Mouse (Mus musculus) macrophage (primary cell): ENCODE results near the gene Hoxa5. TPM values are rescaled to one million over a fixed set of nuclear protein-coding genes. Genes with fewer than 3 reads are reported as not detected.

Experiments
- H3K27ac ChIP-seq: fragments of 350-480 bp; formaldehyde crosslinking; 2 replicates; pipeline ENCODE4 v1.9.0; 2021
- H3K36me3 ChIP-seq: fragments of 350-480 bp; formaldehyde crosslinking; 2 replicates; pipeline ENCODE4 v1.9.0; 2021; ENCODE audit errors: inconsistent target
- H3K4me3 ChIP-seq: fragments of 350-480 bp; formaldehyde crosslinking; 2 replicates; pipeline ENCODE4 v1.9.0; 2021; ENCODE audit errors: inconsistent target
- H3K79me2 ChIP-seq: fragments of 350-480 bp; formaldehyde crosslinking; 2 replicates; pipeline ENCODE4 v1.9.0; 2021; ENCODE audit errors: inconsistent target
- WGBS: methylation state at CpG from one replicate; pipeline ENCODE4 v1.1.7; 2026; ENCODE audit warnings: inconsistent platforms; ENCODE audit not compliant: missing documents; 5-methylcytosine and 5-hydroxymethylcytosine counted together
- polyA plus RNA-seq: library from polyadenylated mRNA; stranded (reverse); fragments of 250-400 nt; gene quantifications from 3 replicates; pipeline ENCODE4 v1.2.4, GENCODE M21; 2018; ENCODE audit warnings: inconsistent platforms

Hoxa5 gene
- polyA plus RNA-seq, 1 experiment from 2014 or later: 0.16 TPM

GRCm38 (mm10) chr6:52245040-52245756 lies 40.8 kb upstream of the Hoxa5 start:
- Histone ChIP-seq H3K27ac (no peak overlapping the region), H3K4me3 (no peak overlapping the region), H3K36me3 (no peaks in the 10 kb centered on the region), H3K79me2 (no peaks in the 10 kb centered on the region)
- WGBS: 4% methylated on average over 63 of the region's 71 CpGs

- 8% methylated on average over 23 of the region's 23 CpGs for WGBS
- Histone ChIP-seq H3K36me3 (no peaks in the 10 kb centered on the region), H3K79me2 (no peaks in the 10 kb centered on the region), H3K4me3 (no peak overlapping the region), H3K27ac (no peak overlapping the region)
Observed at GRCm38 (mm10) chr6:52244471-52245039, 40.2 kb upstream of the Hoxa5 start.

GRCm38 (mm10) chr6:52243681-52244121 lies 39.3 kb upstream of the Hoxa5 start:
- 34% methylated on average over 12 of the region's 12 CpGs for WGBS
- no peaks in the 10 kb centered on the region for H3K36me3 ChIP-seq
- H3K79me2 ChIP-seq: no peaks in the 10 kb centered on the region
- H3K4me3 ChIP-seq: no peak overlapping the region
- H3K27ac ChIP-seq: no peak overlapping the region

GRCm38 (mm10) chr6:52242801-52243332 lies 38.5 kb upstream of the Hoxa5 start:
- H3K4me3 ChIP-seq: no peak overlapping the region
- WGBS: 35% methylated on average over 4 of the region's 4 CpGs
- H3K36me3 ChIP-seq: no peaks in the 10 kb centered on the region
- no peaks in the 10 kb centered on the region for H3K79me2 ChIP-seq
- H3K27ac ChIP-seq: no peak overlapping the region

- H3K27ac ChIP-seq: no peak overlapping the region
- no peaks in the 10 kb centered on the region for H3K36me3 ChIP-seq
- WGBS: 17% methylated on average over 9 of the region's 9 CpGs
- no peak overlapping the region for H3K4me3 ChIP-seq
- no peaks in the 10 kb centered on the region for H3K79me2 ChIP-seq
Observed at GRCm38 (mm10) chr6:52241001-52241621, 36.7 kb upstream of the Hoxa5 start.

DNA sequence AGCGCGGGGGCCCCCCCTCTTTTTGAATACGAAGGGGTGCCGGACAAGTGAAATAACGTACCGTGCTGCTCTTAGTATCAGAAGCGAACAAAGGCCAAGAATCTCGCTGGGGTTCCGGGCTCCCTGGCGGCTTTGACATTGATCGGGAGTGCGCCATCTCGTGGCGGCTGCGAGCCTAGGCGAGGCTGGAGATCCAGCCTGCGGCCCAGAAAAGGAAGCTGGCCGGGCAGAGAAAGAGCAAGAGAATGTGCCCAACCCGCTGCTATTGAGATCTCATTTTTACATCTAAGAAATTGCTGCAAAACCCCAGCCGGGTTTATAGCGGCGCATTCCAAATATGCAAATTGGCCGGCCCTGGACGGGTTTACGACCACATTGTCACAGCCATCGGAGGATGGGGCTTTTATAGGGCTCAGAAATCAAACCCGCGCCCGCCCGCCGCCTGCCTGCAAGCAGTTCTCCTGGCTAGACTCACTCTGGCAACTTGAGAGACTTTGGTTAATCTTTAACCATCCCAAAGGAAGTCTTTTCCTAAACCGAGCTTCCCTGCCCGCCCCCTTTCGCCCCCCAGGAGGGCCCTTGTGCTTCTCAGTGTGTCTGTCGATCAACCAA lies 36.1 kb upstream of the Hoxa5 start, which contains the start of gene Hoxa10:
Gene Hoxa10, minus strand, starts transcription at position 466 of the 612 bp plus-strand sequence.
- H3K4me3 ChIP-seq: no peak within 1 kb of the TSS
- WGBS: 6% methylated on average over 35 of the region's 35 CpGs
- H3K79me2 ChIP-seq: no peaks in the 10 kb centered on the region
- no peaks in the 10 kb centered on the region for H3K36me3 ChIP-seq
- no peak within 1 kb of the TSS for H3K27ac ChIP-seq

- WGBS: 9% methylated on average over 30 of the region's 30 CpGs
- Histone ChIP-seq H3K79me2 (no peaks in the 10 kb centered on the region), H3K27ac (no peak overlapping the region), H3K36me3 (no peaks in the 10 kb centered on the region), H3K4me3 (no peak overlapping the region)
Observed at GRCm38 (mm10) chr6:52239625-52240388, 35.4 kb upstream of the Hoxa5 start.

GRCm38 (mm10) chr6:52238976-52239375 lies 34.6 kb upstream of the Hoxa5 start:
- no peak overlapping the region for H3K27ac ChIP-seq
- WGBS: 39% methylated on average over 7 of the region's 7 CpGs
- no peaks in the 10 kb centered on the region for H3K36me3 ChIP-seq
- H3K79me2 ChIP-seq: no peaks in the 10 kb centered on the region
- no peak overlapping the region for H3K4me3 ChIP-seq

DNA sequence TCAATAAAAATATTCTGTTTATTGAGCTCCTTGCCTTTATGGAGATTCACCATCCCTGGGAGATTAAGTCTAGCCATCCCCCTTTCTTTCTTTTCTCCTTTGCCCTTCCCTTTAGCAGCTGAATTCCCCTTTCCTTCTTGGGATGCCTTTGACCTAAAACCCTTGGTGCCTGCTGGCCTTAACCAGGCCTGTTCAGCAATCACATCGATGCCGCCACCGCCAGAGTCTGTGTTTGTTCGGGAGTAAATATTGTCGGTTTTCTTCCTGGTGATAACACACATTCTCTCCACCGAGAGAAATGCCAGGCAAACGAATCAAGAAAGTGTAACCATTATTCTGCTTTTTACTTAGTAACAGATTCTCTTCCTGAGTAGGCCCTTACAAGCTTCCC lies 33.8 kb upstream of the Hoxa5 start:
- WGBS: 56% methylated on average over 7 of the region's 7 CpGs
- no peaks in the 10 kb centered on the region for H3K36me3 ChIP-seq
- no peak overlapping the region for H3K4me3 ChIP-seq
- no peak overlapping the region for H3K27ac ChIP-seq
- H3K79me2 ChIP-seq: no peaks in the 10 kb centered on the region

DNA sequence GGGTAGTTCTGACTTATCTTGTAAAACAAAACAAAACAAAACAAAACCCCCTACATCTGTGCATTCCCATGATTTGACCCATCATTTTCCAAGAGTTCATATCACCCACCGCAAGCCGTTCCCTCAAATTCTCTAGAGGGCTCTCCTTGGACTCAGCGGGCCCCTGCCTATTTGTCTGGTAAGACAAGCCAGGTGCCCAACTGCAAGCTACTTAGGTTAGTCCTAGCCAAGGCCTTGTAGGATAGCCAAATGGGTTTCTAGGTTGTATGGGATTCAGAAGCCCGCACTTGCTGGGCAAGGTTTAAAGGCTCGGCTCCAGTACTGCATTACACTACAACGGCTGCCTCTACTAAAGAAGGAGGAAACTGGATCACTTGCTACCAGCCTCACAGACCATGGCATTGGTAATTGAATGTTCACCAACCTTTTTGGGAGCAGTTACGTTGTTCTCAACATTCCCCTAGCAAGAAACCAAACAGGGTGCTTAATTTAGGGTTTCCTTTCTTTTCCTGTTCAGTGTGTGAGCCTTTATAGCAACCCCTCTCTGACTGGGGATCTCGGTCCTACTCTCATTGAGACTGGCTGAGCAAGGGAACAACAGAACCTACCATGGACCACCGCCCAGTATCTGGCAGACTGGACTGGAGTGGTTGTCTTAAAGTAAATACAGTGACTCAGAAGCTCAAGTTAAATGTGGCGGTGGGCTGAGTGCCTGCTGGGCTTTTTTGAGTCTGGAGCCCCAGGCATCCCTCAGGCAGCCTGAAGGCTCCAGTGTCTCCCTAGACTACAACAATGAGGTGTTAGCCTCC lies 33.2 kb upstream of the Hoxa5 start:
- no peak overlapping the region for H3K4me3 ChIP-seq

DNA sequence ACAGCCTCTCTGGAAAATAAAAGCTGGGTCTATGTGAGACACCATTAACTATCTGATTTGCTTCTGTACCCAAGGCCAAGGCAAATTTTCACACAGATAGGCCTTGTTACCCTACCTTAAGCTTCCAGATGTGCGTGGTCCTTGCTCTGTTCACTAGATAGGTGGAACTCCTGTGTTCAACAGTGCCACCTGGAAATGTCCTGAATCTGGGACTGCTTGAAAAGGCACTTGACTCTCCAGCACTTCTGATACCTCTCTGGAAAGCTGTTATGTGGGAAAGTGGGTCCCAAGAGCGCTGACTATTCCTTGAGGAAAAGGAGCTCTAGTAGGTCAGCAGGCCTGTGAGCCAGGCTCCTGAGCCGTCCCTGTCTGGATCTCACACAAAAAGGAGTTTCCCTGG lies 32.4 kb upstream of the Hoxa5 start:
- 95% methylated on average over 3 of the region's 3 CpGs for WGBS
- Histone ChIP-seq H3K36me3 (no peaks in the 10 kb centered on the region), H3K27ac (no peak overlapping the region), H3K4me3 (no peak overlapping the region), H3K79me2 (no peaks in the 10 kb centered on the region)

More for the DNA sequence above, 33.2 kb upstream of the Hoxa5 start:
- Histone ChIP-seq H3K79me2 (no peaks in the 10 kb centered on the region), H3K27ac (no peak overlapping the region), H3K36me3 (no peaks in the 10 kb centered on the region)
- 93% methylated on average over 10 of the region's 10 CpGs for WGBS

- Histone ChIP-seq H3K79me2 (no peaks in the 10 kb centered on the region), H3K36me3 (no peaks in the 10 kb centered on the region), H3K4me3 (no peak overlapping the region), H3K27ac (no peak overlapping the region)
- 85% methylated on average over 6 of the region's 6 CpGs for WGBS
Observed at GRCm38 (mm10) chr6:52235866-52236265, 31.5 kb upstream of the Hoxa5 start.

GRCm38 (mm10) chr6:52235267-52235666 lies 30.9 kb upstream of the Hoxa5 start:
- Histone ChIP-seq H3K79me2 (no peaks in the 10 kb centered on the region), H3K4me3 (no peak overlapping the region), H3K27ac (no peak overlapping the region), H3K36me3 (no peaks in the 10 kb centered on the region)
- 90% methylated on average over 9 of the region's 9 CpGs for WGBS
